Mouse (Mus musculus): Measurements from ENCODE around the gene Ggcx.

DNA sequence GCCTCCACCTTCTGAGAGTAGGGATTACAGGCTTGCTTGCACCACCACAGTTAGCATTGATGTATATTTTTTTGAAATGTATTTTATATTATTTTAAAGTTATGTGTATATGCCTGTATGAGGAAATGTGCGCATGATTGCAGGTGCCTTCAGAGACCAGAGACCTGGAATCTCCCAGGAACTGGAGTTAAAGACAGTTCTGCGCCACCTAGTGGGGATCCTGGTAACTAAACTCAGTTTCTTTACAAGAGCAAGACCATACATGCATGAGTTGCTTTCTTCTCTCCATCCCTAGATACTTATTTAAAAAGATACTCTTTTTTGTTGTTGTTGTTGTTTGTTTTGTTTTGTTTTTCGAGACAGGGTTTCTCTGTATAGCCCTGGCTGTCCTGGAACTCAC lies 4.5 kb upstream of the Ggcx start:
- TF ChIP-seq CTCF (IDR thresholded peaks at IDR 0.05; ENCODE audit: control insufficient read depth, insufficient read depth, low read length) (peak; percentile 43; the same call in 1 of the 2 replicates), POLR2A (IDR thresholded peaks at IDR 0.05; ENCODE audit: borderline replicate concordance, control insufficient read depth, low read depth, low read length) (no peak)

All from bone marrow, adult 2 months (tissue).